Mouse (Mus musculus): ENCODE data around the gene Ces1a. TPM values are rescaled to one million over a fixed set of nuclear protein-coding genes. Genes with fewer than 3 reads are reported as not detected.

The Ces1a gene
- polyA plus RNA-seq, 1 experiment = not detected

- no peak for TF ChIP-seq POLR2A (IDR thresholded peaks at IDR 0.05; ENCODE audit: low read depth, low read length)
- peak; percentile 57 for TF ChIP-seq CTCF (conservative IDR thresholded peaks at IDR 0.05; ENCODE audit: insufficient read depth, insufficient read length, low read depth, low read length)
- Histone ChIP-seq H3K4me3 (ENCODE audit: insufficient read depth, low read depth, low read length) (no peak overlapping the region), H3K27ac (ENCODE audit: insufficient read depth, low read depth, low read length) (no peak overlapping the region), H3K4me1 (ENCODE audit: control insufficient read depth, insufficient read depth, low read length) (no peaks in the 10 kb centered on the region), H3K27me3 (replicated peaks; ENCODE audit: control insufficient read depth, insufficient read depth, low read length) (no peaks in the 10 kb centered on the region; the same call in 1 of the 2 replicates), H3K36me3 (ENCODE audit: control insufficient read depth, insufficient read depth, low read length) (no peaks in the 10 kb centered on the region)
- peak; percentile 51 for DNase-seq
- WGBS = 19% methylated on average over 5 of the region's 5 CpGs
Measured at GRCm38 (mm10) chr8:93010286-93010685, 37.7 kb downstream of the Ces1a start.

- no peaks in the 10 kb centered on the region for H3K4me1 ChIP-seq (ENCODE audit: control insufficient read depth, insufficient read depth, low read length)
- TF ChIP-seq CTCF (conservative IDR thresholded peaks at IDR 0.05; ENCODE audit: insufficient read depth, insufficient read length, low read depth, low read length) (peak; percentile 17; the same call in 1 of the 2 replicates), POLR2A (IDR thresholded peaks at IDR 0.05; ENCODE audit: low read depth, low read length) (no peak)
- no peaks in the 10 kb centered on the region for H3K36me3 ChIP-seq (ENCODE audit: control insufficient read depth, insufficient read depth, low read length)
- H3K27me3 ChIP-seq (replicated peaks; ENCODE audit: control insufficient read depth, insufficient read depth, low read length) = no peaks in the 10 kb centered on the region
- H3K4me3 ChIP-seq (ENCODE audit: insufficient read depth, low read depth, low read length) = no peak overlapping the region
- peak; percentile 43 for DNase-seq
- H3K27ac ChIP-seq (ENCODE audit: insufficient read depth, low read depth, low read length) = no peak overlapping the region
- WGBS = 36% methylated on average over 2 of the region's 2 CpGs
Measured at GRCm38 (mm10) chr8:92998600-92998999, 49.4 kb downstream of the Ces1a start.

GRCm38 (mm10) chr8:92996840-92997239, 51.2 kb downstream of the Ces1a start:
- 31% methylated on average over 5 of the region's 5 CpGs for WGBS
- Histone ChIP-seq H3K4me1 (ENCODE audit: control insufficient read depth, insufficient read depth, low read length) (no peaks in the 10 kb centered on the region), H3K27me3 (replicated peaks; ENCODE audit: control insufficient read depth, insufficient read depth, low read length) (no peaks in the 10 kb centered on the region), H3K27ac (ENCODE audit: insufficient read depth, low read depth, low read length) (no peak overlapping the region), H3K36me3 (ENCODE audit: control insufficient read depth, insufficient read depth, low read length) (no peaks in the 10 kb centered on the region), H3K4me3 (ENCODE audit: insufficient read depth, low read depth, low read length) (no peak overlapping the region)
- no peak for TF ChIP-seq POLR2A (IDR thresholded peaks at IDR 0.05; ENCODE audit: low read depth, low read length)
- peak; percentile 69 for TF ChIP-seq CTCF (conservative IDR thresholded peaks at IDR 0.05; ENCODE audit: insufficient read depth, insufficient read length, low read depth, low read length)
- peak; percentile 48 for DNase-seq

- Histone ChIP-seq H3K27ac (ENCODE audit: insufficient read depth, low read depth, low read length) (no peak overlapping the region), H3K27me3 (replicated peaks; ENCODE audit: control insufficient read depth, insufficient read depth, low read length) (no peaks in the 10 kb centered on the region), H3K4me3 (ENCODE audit: insufficient read depth, low read depth, low read length) (no peak overlapping the region), H3K4me1 (ENCODE audit: control insufficient read depth, insufficient read depth, low read length) (no peaks in the 10 kb centered on the region), H3K36me3 (ENCODE audit: control insufficient read depth, insufficient read depth, low read length) (no peaks in the 10 kb centered on the region)
- TF ChIP-seq CTCF (conservative IDR thresholded peaks at IDR 0.05; ENCODE audit: insufficient read depth, insufficient read length, low read depth, low read length) = no peak
- no peak for TF ChIP-seq POLR2A (IDR thresholded peaks at IDR 0.05; ENCODE audit: low read depth, low read length)
- no peak for DNase-seq
- WGBS = 49% methylated on average over 2 of the region's 2 CpGs
Measured at GRCm38 (mm10) chr8:92984376-92984775, 63.6 kb downstream of the Ces1a start.

GRCm38 (mm10) chr8:92982491-92982890, 65.5 kb downstream of the Ces1a start:
- no peaks in the 10 kb centered on the region for H3K4me1 ChIP-seq (ENCODE audit: control insufficient read depth, insufficient read depth, low read length)
- H3K4me3 ChIP-seq (ENCODE audit: insufficient read depth, low read depth, low read length) = no peak overlapping the region
- 75% methylated on average over 3 of the region's 3 CpGs for WGBS
- no peaks in the 10 kb centered on the region; the same call in 1 of the 2 replicates for H3K27me3 ChIP-seq (replicated peaks; ENCODE audit: control insufficient read depth, insufficient read depth, low read length)
- no peak overlapping the region for H3K27ac ChIP-seq (ENCODE audit: insufficient read depth, low read depth, low read length)
- TF ChIP-seq POLR2A (IDR thresholded peaks at IDR 0.05; ENCODE audit: low read depth, low read length) = no peak
- TF ChIP-seq CTCF (conservative IDR thresholded peaks at IDR 0.05; ENCODE audit: insufficient read depth, insufficient read length, low read depth, low read length) = no peak
- no peak for DNase-seq
- no peaks in the 10 kb centered on the region for H3K36me3 ChIP-seq (ENCODE audit: control insufficient read depth, insufficient read depth, low read length)

GRCm38 (mm10) chr8:92976656-92977055, 71.3 kb downstream of the Ces1a start:
- WGBS = 83% methylated on average over 5 of the region's 5 CpGs
- Histone ChIP-seq H3K4me3 (ENCODE audit: insufficient read depth, low read depth, low read length) (no peak overlapping the region), H3K4me1 (ENCODE audit: control insufficient read depth, insufficient read depth, low read length) (no peaks in the 10 kb centered on the region), H3K27me3 (replicated peaks; ENCODE audit: control insufficient read depth, insufficient read depth, low read length) (no peaks in the 10 kb centered on the region; the same call in 1 of the 2 replicates), H3K27ac (ENCODE audit: insufficient read depth, low read depth, low read length) (no peak overlapping the region), H3K36me3 (ENCODE audit: control insufficient read depth, insufficient read depth, low read length) (no peaks in the 10 kb centered on the region)
- no peak for DNase-seq
- TF ChIP-seq POLR2A (IDR thresholded peaks at IDR 0.05; ENCODE audit: low read depth, low read length) (no peak), CTCF (conservative IDR thresholded peaks at IDR 0.05; ENCODE audit: insufficient read depth, insufficient read length, low read depth, low read length) (no peak)

GRCm38 (mm10) chr8:92972949-92973348, 75.0 kb downstream of the Ces1a start:
- TF ChIP-seq CTCF (conservative IDR thresholded peaks at IDR 0.05; ENCODE audit: insufficient read depth, insufficient read length, low read depth, low read length) (no peak), POLR2A (IDR thresholded peaks at IDR 0.05; ENCODE audit: low read depth, low read length) (no peak)
- Histone ChIP-seq H3K27ac (ENCODE audit: insufficient read depth, low read depth, low read length) (no peak overlapping the region), H3K4me3 (ENCODE audit: insufficient read depth, low read depth, low read length) (no peak overlapping the region), H3K27me3 (replicated peaks; ENCODE audit: control insufficient read depth, insufficient read depth, low read length) (no peaks in the 10 kb centered on the region; the same call in 1 of the 2 replicates), H3K4me1 (ENCODE audit: control insufficient read depth, insufficient read depth, low read length) (no peaks in the 10 kb centered on the region), H3K36me3 (ENCODE audit: control insufficient read depth, insufficient read depth, low read length) (no peaks in the 10 kb centered on the region)
- 48% methylated on average over 5 of the region's 5 CpGs for WGBS
- peak; percentile 54 for DNase-seq

Other genes with a start within 250 kb of the Ces1a start
- 17.1 and 20.9 TPM in 2 replicates for gene Mmp2, start 220.9 kb downstream of the Ces1a start, polyA plus RNA-seq (2012; rRNA removed)
- gene Lpcat2, start 192.9 kb downstream of the Ces1a start, polyA plus RNA-seq (2012; rRNA removed) = 1.0 and 1.5 TPM in 2 replicates
- 0.16 TPM in 1 of 2 replicates, not detected in the other for gene Capns2, start 146.8 kb downstream of the Ces1a start, polyA plus RNA-seq (2012; rRNA removed)
- 0.99 and 3.4 TPM in 2 replicates for gene Slc6a2, start 88.1 kb downstream of the Ces1a start, polyA plus RNA-seq (2012; rRNA removed)
- not detected in 2 replicates for gene Ces1b, start 31.8 kb upstream of the Ces1a start, polyA plus RNA-seq (2012; rRNA removed)
- gene Ces1c, start 83.1 kb upstream of the Ces1a start, polyA plus RNA-seq (2012; rRNA removed) = 0.22 and 0.39 TPM in 2 replicates
- gene Ces1d, start 149.6 kb upstream of the Ces1a start, polyA plus RNA-seq (2012; rRNA removed) = 590 and 687 TPM in 2 replicates
- gene Ces1e, start 181.4 kb upstream of the Ces1a start, polyA plus RNA-seq (2012; rRNA removed) = 68.2 and 73.0 TPM in 2 replicates
- 61.3 and 72.3 TPM in 2 replicates for gene Ces1f, start 231.6 kb upstream of the Ces1a start, polyA plus RNA-seq (2012; rRNA removed)